Mouse (Mus musculus) bone marrow, adult 2 months (tissue): Measurements from ENCODE around the gene Slc22a23. TPM values are rescaled to one million over a fixed set of nuclear protein-coding genes. Genes with fewer than 3 reads are reported as not detected.

ENCODE experiments used
- H3K27ac ChIP-seq: fragments of 200-500 bp; 2 replicates; pipeline ENCODE4 v1.5.1; 2012; ENCODE audit warnings: low read depth, mild to moderate bottlenecking, control low read depth, inconsistent platforms, low read length; ENCODE audit not compliant: control insufficient read depth, poor library complexity, insufficient read depth
- H3K4me1 ChIP-seq: fragments of 200-500 bp; 2 replicates; pipeline ENCODE4 v1.6.1; 2011; ENCODE audit warnings: low read length; ENCODE audit not compliant: control insufficient read depth, insufficient read depth
- H3K4me3 ChIP-seq: fragments of 200-500 bp; replicated peaks from 2 replicates; pipeline ENCODE3; 2011; ENCODE audit warnings: mild to moderate bottlenecking, low read depth, low read length, control low read depth; ENCODE audit not compliant: control insufficient read depth
- CTCF ChIP-seq: fragments of 200-500 bp; IDR thresholded peaks from 2 replicates; pipeline ENCODE4 v1.5.1; 2011; ENCODE audit warnings: low read length, control low read depth; ENCODE audit not compliant: control insufficient read depth, insufficient read depth
- POLR2A ChIP-seq: fragments of 200-500 bp; IDR thresholded peaks from 2 replicates; pipeline ENCODE4 v1.6.1; 2011; ENCODE audit warnings: low read depth, mild to moderate bottlenecking, control low read depth, low read length, borderline replicate concordance; ENCODE audit not compliant: control insufficient read depth
- WGBS: fragments of 180-500 bp; shearing (Covaris S2); methylation state at CpG from one replicate; pipeline ENCODE4 v1.1.7; 2018; 5-methylcytosine and 5-hydroxymethylcytosine counted together
- polyA plus RNA-seq: library from polyadenylated mRNA; stranded (reverse); fragments of >200 nt; gene quantifications from 2 replicates; pipeline ENCODE4 v1.2.4, GENCODE M21; 2011; ENCODE audit warnings: low replicate concordance; ENCODE audit not compliant: missing spikeins, insufficient read depth, insufficient read length

The Slc22a23 gene
- polyA plus RNA-seq, 1 experiment, result 26.2 TPM

GRCm38 (mm10) chr13:34133326-34134071, 211.5 kb downstream of the Slc22a23 start:
- no peaks in the 10 kb centered on the region; the same call in 1 of the 2 replicates for H3K4me1 ChIP-seq
- H3K27ac ChIP-seq, result no peak overlapping the region
- no peak for TF ChIP-seq POLR2A
- no peak for TF ChIP-seq CTCF
- H3K4me3 ChIP-seq, result no peak overlapping the region
- WGBS, result 14% methylated on average over 15 of the region's 15 CpGs

GRCm38 (mm10) chr13:34132875-34133274, 212.1 kb downstream of the Slc22a23 start:
- TF ChIP-seq CTCF (no peak), POLR2A (no peak)
- 31% methylated on average over 6 of the region's 6 CpGs for WGBS
- H3K4me3 ChIP-seq, result no peak overlapping the region
- H3K27ac ChIP-seq, result no peak overlapping the region
- H3K4me1 ChIP-seq, result no peaks in the 10 kb centered on the region; the same call in 1 of the 2 replicates

- no peaks in the 10 kb centered on the region; the same call in 1 of the 2 replicates for H3K4me1 ChIP-seq
- 6% methylated on average over 15 of the region's 15 CpGs for WGBS
- no peak overlapping the region for H3K27ac ChIP-seq
- H3K4me3 ChIP-seq, result no peak overlapping the region
- TF ChIP-seq POLR2A (no peak), CTCF (no peak)
Observed at GRCm38 (mm10) chr13:34132299-34132698, 212.7 kb downstream of the Slc22a23 start.

- no peaks in the 10 kb centered on the region; the same call in 1 of the 2 replicates for H3K4me1 ChIP-seq
- H3K4me3 ChIP-seq, result no peak overlapping the region
Observed at GRCm38 (mm10) chr13:34131708-34132060, 213.3 kb downstream of the Slc22a23 start.

GRCm38 (mm10) chr13:34131011-34131707, 213.8 kb downstream of the Slc22a23 start:
- H3K4me1 ChIP-seq, result no peaks in the 10 kb centered on the region; the same call in 1 of the 2 replicates
- whole genome bisulfite sequencing, result 2% methylated on average over 24 of the region's 24 CpGs
- peak overlapping the region; percentile 3 for H3K4me3 ChIP-seq
- H3K27ac ChIP-seq, result no peak overlapping the region
- TF ChIP-seq POLR2A, result no peak
- no peak for TF ChIP-seq CTCF

More at GRCm38 (mm10) chr13:34131708-34132060, 213.3 kb downstream of the Slc22a23 start:
- no peak overlapping the region for H3K27ac ChIP-seq
- 7% methylated on average over 10 of the region's 10 CpGs for WGBS
- TF ChIP-seq POLR2A (no peak), CTCF (no peak)

- Histone ChIP-seq H3K4me1 (no peaks in the 10 kb centered on the region; the same call in 1 of the 2 replicates), H3K4me3 (peak within 1 kb of the TSS; percentile 71), H3K27ac (peak within 1 kb of the TSS; percentile 2; the same call in 1 of the 2 replicates)
- TF ChIP-seq POLR2A (no peak; the same call in 1 of the 2 replicates), CTCF (no peak)
- WGBS, result under 1% methylated on average over 26 of the region's 26 CpGs
Observed at GRCm38 (mm10) chr13:34130226-34130731, 214.7 kb downstream of the Slc22a23 start, which contains the start of gene Tubb2b. TSS of gene Tubb2b (minus strand) at chr13:34130466.

GRCm38 (mm10) chr13:34129485-34130225, 215.3 kb downstream of the Slc22a23 start:
- Histone ChIP-seq H3K27ac (peak overlapping the region; percentile 2; the same call in 1 of the 2 replicates), H3K4me3 (peak overlapping the region; percentile 71), H3K4me1 (no peaks in the 10 kb centered on the region; the same call in 1 of the 2 replicates)
- TF ChIP-seq CTCF (no peak), POLR2A (no peak)
- WGBS, result 2% methylated on average over 31 of the region's 31 CpGs

Other genes with a start within 250 kb of the Slc22a23 start
- gene Tubb2b, start 214.7 kb downstream of the Slc22a23 start, polyA plus RNA-seq, result 4.1 and 37.3 TPM in 2 replicates
- gene Psmg4, start 182.2 kb downstream of the Slc22a23 start, polyA plus RNA-seq, result 12.9 and 30.1 TPM in 2 replicates